Mouse (Mus musculus): ENCODE results near the gene Pgghg.

DNA sequence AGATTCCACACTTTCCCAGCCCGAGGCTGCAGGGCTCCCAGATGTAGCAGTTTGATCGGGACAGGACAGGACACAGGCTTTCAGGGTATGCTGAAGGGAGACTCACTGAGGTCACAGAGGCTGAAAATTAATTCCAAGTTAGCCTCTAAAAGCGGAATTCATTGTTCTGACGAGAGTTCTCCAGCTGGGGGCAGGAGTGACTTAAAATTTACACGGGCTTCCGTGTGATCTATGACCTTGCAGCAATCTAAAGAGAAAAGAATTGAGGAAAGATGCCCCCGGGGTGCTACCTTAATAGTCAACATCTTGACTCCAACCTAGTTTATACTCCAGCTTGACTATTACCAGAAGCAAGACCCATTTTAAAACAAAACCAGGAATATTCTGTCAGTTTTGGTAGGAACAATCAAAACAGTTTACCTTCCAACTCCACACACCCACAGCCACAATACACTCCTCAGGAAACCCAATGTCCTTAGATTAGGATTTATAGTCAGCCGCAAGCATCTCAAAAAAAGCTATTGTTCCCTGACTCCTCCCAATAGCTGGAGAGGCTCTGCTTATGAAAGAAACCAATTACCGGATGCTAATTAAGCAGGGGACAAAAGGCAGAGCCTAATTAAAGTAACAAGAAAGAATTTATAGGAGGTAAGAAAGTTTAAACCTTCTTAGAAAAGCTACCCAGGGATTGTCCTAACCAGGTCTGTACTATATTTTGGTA, 18.1 kb downstream of the Pgghg start:
- TF ChIP-seq CTCF (IDR thresholded peaks at IDR 0.05; ENCODE audit: borderline replicate concordance, control insufficient read depth, extremely low read depth, insufficient read depth, low read length, poor library complexity) (no peak), POLR2A (IDR thresholded peaks at IDR 0.05; ENCODE audit: control insufficient read depth, extremely low read depth, insufficient read depth, low read length, poor library complexity) (no peak)
